Mouse (Mus musculus): ENCODE measurements at regions not wholly inside any gene's neighbourhood (a gene's known extent, or its start where the extent isn't known, plus 50 kb on each side); places are given as distances from the start of the nearest gene placed in this dataset.

DNA sequence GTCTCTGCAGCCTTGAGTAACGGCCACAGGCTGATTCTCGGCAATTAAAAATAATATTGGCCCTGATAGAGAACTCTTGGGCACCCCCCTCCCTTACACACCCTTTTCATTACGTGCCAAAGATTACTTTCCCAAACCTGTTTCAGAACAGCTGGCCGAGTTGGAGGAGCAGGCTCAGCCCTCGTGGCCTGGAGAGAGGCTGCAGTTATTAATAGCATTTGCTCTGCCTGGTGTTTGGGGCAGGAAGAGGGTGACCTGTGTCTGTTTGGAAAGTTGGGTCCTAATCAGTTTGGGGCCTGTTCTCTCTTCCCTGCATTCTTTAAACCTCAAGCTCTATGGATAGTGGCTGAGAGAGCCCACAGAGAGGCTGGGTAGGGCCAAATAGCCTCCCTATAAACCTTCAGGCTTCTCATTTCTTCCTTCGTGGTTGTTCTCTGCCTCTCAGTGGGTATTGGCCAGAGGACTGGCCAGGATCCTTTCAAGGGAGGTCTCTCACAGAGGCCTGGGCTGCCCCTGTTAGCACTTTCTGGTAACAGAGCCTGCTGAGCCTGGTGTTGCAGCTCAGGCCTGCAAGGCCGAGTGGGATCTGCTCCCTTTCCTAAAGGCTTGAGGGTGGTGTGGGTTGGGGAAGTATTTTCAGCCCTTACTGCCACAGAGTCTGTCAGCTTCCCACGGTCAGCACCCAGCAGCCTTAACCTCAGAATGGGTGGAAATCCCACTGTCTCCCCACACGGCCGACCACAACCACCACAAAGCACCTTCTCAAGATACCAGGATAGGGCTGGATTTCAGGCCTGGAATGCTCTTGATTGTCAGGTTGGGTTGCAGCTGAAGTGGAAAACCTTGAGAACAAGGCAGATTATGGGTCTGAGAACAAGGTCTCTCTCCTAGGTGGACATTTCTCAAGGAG is 206.7 kb downstream of the Zfp36l1 start:
- peaks cover 23% of the 10 kb centered on the region for H3K36me3 ChIP-seq (ENCODE audit: control insufficient read depth, insufficient read depth, low read length)
- H3K27me3 ChIP-seq (ENCODE audit: control insufficient read depth, insufficient read depth, low read length): no peaks in the 10 kb centered on the region
- WGBS: 11% methylated on average over 10 of the region's 10 CpGs
- intact Hi-C loops (cut with DNase I): loop anchor here (2.0 kb wide), 2 partner anchors 31 to 67 kb away; no protein-coding TSS in a partner anchor
- peak overlapping the region; percentile 13 for H3K9ac ChIP-seq (ENCODE audit: low read depth, low read length)
- H3K4me3 ChIP-seq: no peak overlapping the region
- H3K79me2 ChIP-seq (replicated peaks; ENCODE audit: control insufficient read depth, insufficient read depth, low read length): no peaks in the 10 kb centered on the region
- peaks cover 50% of the 10 kb centered on the region for H3K4me1 ChIP-seq (ENCODE audit: control insufficient read depth, insufficient read depth, low read length)
- H3K27ac ChIP-seq: peak overlapping the region; percentile 90
- TF ChIP-seq POLR2A (IDR thresholded peaks at IDR 0.05; ENCODE audit: insufficient read depth, low read depth, low read length) (peak; percentile 44; the same call in 1 of the 2 replicates), CTCF (IDR thresholded peaks at IDR 0.05) (peak; percentile 39), EP300 (IDR thresholded peaks at IDR 0.05; ENCODE audit: insufficient read depth, low read depth, low read length) (peak; percentile 94)
- DNase-seq: peak; percentile 71 to 87

DNA sequence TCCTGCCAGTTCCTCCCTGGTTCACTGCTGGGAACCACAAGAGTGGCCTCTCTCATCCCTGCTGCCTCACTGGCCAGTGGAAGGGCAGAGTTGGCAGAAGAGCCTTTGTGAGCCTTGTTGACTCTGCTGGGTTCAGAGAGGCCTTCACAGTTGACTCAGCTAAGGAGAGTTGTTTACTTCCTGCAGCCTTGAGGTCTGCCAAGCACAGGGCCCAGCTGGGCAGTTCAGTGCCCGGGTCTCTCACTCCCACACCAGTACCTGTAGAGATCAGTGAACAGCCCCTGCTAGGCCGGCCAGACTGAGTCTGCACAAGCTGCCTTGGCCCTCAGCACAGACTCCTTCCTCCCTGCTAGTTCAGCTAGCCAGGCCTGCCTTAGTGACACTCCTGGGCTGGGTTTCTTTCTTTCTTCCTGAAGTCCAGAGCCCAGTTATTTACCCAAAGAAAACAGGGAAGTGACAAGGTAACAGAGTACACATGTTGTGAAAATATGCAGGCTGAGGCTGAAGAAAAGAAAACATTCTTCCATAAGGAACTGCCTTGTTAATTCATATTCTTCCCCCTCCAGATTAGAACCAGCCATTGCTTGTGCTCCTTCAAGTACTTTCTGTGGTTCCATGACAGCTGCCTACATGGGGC is 207.8 kb downstream of the Zfp36l1 start:
- H3K36me3 ChIP-seq (ENCODE audit: control insufficient read depth, insufficient read depth, low read length): peaks cover 23% of the 10 kb centered on the region
- H3K79me2 ChIP-seq (replicated peaks; ENCODE audit: control insufficient read depth, insufficient read depth, low read length): no peaks in the 10 kb centered on the region
- TF ChIP-seq EP300 (IDR thresholded peaks at IDR 0.05; ENCODE audit: insufficient read depth, low read depth, low read length): no peak
- TF ChIP-seq CTCF (IDR thresholded peaks at IDR 0.05): no peak
- no peak for TF ChIP-seq POLR2A (IDR thresholded peaks at IDR 0.05; ENCODE audit: insufficient read depth, low read depth, low read length)
- H3K9ac ChIP-seq (ENCODE audit: low read depth, low read length): 0 out of 2 replicates have a peak overlapping the region, but pooled peaks have one; percentile 5
- DNase-seq: peak in 1 of 2 experiments; percentile 63
- 23% methylated on average over 2 of the region's 2 CpGs for WGBS
- peaks cover 46% of the 10 kb centered on the region for H3K4me1 ChIP-seq (ENCODE audit: control insufficient read depth, insufficient read depth, low read length)
- H3K27ac ChIP-seq: peak overlapping the region; percentile 90
- intact Hi-C loops (cut with DNase I): loop anchor here (2.0 to 5.0 kb wide), 2 partner anchors 32 to 108 kb away; no protein-coding TSS in a partner anchor
- H3K4me3 ChIP-seq: no peak overlapping the region
- no peaks in the 10 kb centered on the region for H3K27me3 ChIP-seq (ENCODE audit: control insufficient read depth, insufficient read depth, low read length)

DNA sequence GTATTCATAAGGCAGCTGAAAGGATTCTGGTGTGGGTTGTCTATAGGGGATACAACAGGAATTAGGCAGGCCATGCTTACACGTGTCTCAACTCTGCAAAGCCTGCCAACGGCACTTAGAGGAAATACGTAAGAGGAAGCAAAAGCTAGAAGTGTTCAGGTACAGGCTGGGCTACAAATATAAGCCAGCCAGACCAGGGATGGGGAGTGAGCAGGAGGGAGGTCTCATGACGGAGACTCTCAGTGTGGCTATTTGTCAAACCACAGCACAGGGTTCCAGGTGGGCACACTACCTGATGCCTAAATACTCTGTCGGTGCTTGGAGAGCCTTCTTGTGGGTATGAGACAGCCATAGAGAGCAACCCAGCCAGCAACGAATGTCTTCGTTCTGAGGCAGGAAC is 210.1 kb downstream of the Zfp36l1 start:
- Histone ChIP-seq H3K9ac (ENCODE audit: low read depth, low read length) (no peak overlapping the region), H3K27ac (peak overlapping the region; percentile 90), H3K27me3 (ENCODE audit: control insufficient read depth, insufficient read depth, low read length) (no peaks in the 10 kb centered on the region), H3K4me3 (no peak overlapping the region), H3K36me3 (ENCODE audit: control insufficient read depth, insufficient read depth, low read length) (peaks cover 23% of the 10 kb centered on the region), H3K79me2 (replicated peaks; ENCODE audit: control insufficient read depth, insufficient read depth, low read length) (no peaks in the 10 kb centered on the region), H3K4me1 (ENCODE audit: control insufficient read depth, insufficient read depth, low read length) (peaks cover 52% of the 10 kb centered on the region)
- DNase-seq: no peak
- TF ChIP-seq POLR2A (IDR thresholded peaks at IDR 0.05; ENCODE audit: insufficient read depth, low read depth, low read length) (peak; percentile 44; the same call in 1 of the 2 replicates), EP300 (IDR thresholded peaks at IDR 0.05; ENCODE audit: insufficient read depth, low read depth, low read length) (no peak)
- intact Hi-C loops (cut with DNase I): loop anchor here (5.0 kb wide), 1 partner anchor 105 kb away; no protein-coding TSS in a partner anchor
- 50% methylated on average over 7 of the region's 7 CpGs for WGBS

DNA sequence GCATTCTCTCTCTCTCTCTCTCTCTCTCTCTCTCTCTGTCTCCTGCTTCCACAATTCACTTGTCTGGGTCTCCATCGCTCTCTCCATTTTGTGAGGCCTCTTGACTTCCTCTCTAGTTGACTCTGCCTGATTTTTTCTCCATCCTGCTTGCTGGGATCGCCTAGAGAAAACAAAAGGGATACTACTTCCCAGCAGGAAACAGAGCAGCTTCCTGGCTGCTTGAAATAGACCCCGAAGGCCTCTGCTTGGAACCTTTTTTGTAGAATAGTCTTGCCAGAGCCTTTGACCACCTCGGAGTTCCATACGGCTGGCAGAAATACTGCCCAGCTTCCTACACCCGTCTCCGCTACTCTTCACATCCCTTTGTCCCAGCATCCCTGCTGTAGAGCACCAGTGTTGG is 210.7 kb downstream of the Zfp36l1 start:
- no peaks in the 10 kb centered on the region for H3K79me2 ChIP-seq (replicated peaks; ENCODE audit: control insufficient read depth, insufficient read depth, low read length)
- TF ChIP-seq CTCF (IDR thresholded peaks at IDR 0.05): no peak
- TF ChIP-seq POLR2A (IDR thresholded peaks at IDR 0.05; ENCODE audit: insufficient read depth, low read depth, low read length): no peak
- peak; percentile 56; the same call in 1 of the 2 replicates for TF ChIP-seq EP300 (IDR thresholded peaks at IDR 0.05; ENCODE audit: insufficient read depth, low read depth, low read length)
- H3K27me3 ChIP-seq (ENCODE audit: control insufficient read depth, insufficient read depth, low read length): no peaks in the 10 kb centered on the region
- H3K9ac ChIP-seq (ENCODE audit: low read depth, low read length): no peak overlapping the region
- WGBS: 42% methylated on average over 7 of the region's 7 CpGs
- no peak for DNase-seq
- H3K36me3 ChIP-seq (ENCODE audit: control insufficient read depth, insufficient read depth, low read length): peaks cover 21% of the 10 kb centered on the region
- H3K4me3 ChIP-seq: no peak overlapping the region
- intact Hi-C loops (cut with DNase I): loop anchor here (5.0 kb wide), 1 partner anchor 105 kb away; no protein-coding TSS in a partner anchor
- peaks cover 51% of the 10 kb centered on the region for H3K4me1 ChIP-seq (ENCODE audit: control insufficient read depth, insufficient read depth, low read length)
- peak overlapping the region; percentile 90 for H3K27ac ChIP-seq

DNA sequence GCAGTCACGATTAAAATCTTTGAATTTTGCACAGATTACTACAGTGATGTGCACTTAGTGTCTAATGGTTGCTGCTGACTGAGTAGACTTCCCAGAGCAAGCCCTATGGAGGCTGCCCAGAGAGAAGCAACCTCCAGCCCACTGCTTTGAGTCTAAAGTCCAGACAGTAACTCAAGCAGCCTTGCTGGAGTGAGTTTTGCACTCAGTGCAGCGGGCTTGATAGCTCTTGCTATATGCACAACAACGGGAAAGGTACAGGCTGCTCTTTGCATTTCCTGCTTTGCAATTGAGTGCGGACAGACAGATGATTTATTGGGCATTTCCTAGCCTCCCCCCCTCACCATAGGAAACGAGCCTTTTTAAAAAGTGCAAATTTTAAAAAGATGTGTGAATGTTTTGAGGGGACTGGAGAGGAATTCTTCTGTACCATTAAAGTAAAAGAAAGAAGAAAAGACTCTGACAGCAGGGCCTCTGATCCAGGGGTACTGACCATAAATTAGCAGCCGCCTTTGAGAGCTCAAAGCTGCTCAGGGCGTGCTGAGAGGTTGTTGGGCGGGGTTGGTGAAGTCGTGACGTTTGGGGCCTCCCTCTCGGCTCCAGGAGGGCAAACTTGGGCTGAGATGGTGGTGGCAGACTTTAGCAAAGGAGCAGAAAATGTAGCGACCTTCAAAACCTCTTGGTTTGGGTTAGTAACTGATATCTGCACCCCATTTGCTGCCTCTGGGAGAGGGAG is 214.4 kb downstream of the Zfp36l1 start:
- H3K79me2 ChIP-seq (replicated peaks; ENCODE audit: control insufficient read depth, insufficient read depth, low read length): no peaks in the 10 kb centered on the region
- no peak for DNase-seq
- WGBS: 56% methylated on average over 12 of the region's 12 CpGs
- peaks cover 7% of the 10 kb centered on the region; the same call in 1 of the 2 replicates for H3K36me3 ChIP-seq (ENCODE audit: control insufficient read depth, insufficient read depth, low read length)
- H3K9ac ChIP-seq (ENCODE audit: low read depth, low read length): no peak overlapping the region
- no peak overlapping the region for H3K4me3 ChIP-seq
- no peak for TF ChIP-seq EP300 (IDR thresholded peaks at IDR 0.05; ENCODE audit: insufficient read depth, low read depth, low read length)
- TF ChIP-seq CTCF (IDR thresholded peaks at IDR 0.05): no peak
- no peak for TF ChIP-seq POLR2A (IDR thresholded peaks at IDR 0.05; ENCODE audit: insufficient read depth, low read depth, low read length)
- intact Hi-C loops (cut with DNase I): no loop called here
- H3K27ac ChIP-seq: peak overlapping the region; percentile 44
- H3K27me3 ChIP-seq (ENCODE audit: control insufficient read depth, insufficient read depth, low read length): no peaks in the 10 kb centered on the region
- H3K4me1 ChIP-seq (ENCODE audit: control insufficient read depth, insufficient read depth, low read length): peaks cover 34% of the 10 kb centered on the region

All from heart, adult 2 months (tissue).